Mouse (Mus musculus): ENCODE results near the gene Afg3l1.
"Not testable (repeated sequence)": the region's sequence is repeated elsewhere in the genome, so short reads cannot be mapped to it uniquely, and the experiment has no call there.

Gene Afg3l1

GRCm38 (mm10) chr8:123477737-123478258 lies at the start of gene Afg3l1:
Afg3l1 (plus strand) TSS chr8:123477903.
- DNase-seq (ENCODE audit: low spot score in 2 of 2) = peak; percentile 87 to 90

- no peak for DNase-seq (ENCODE audit: low spot score in 2 of 2)
Observed at GRCm38 (mm10) chr8:123428343-123428893, 49.3 kb upstream of the Afg3l1 start.

- no peak for DNase-seq (ENCODE audit: low spot score in 2 of 2)
Observed at GRCm38 (mm10) chr8:123428939-123429721, 48.6 kb upstream of the Afg3l1 start.

- DNase-seq (ENCODE audit: low spot score in 2 of 2) = not testable (repeated sequence)
Observed at GRCm38 (mm10) chr8:123429722-123430013, 48.0 kb upstream of the Afg3l1 start.

- DNase-seq (ENCODE audit: low spot score in 2 of 2) = not testable (repeated sequence)
Observed at GRCm38 (mm10) chr8:123430936-123431335, 46.8 kb upstream of the Afg3l1 start.

GRCm38 (mm10) chr8:123431616-123432365 lies 45.9 kb upstream of the Afg3l1 start:
- no peak for DNase-seq (ENCODE audit: low spot score in 2 of 2)

- DNase-seq (ENCODE audit: low spot score in 2 of 2) = no peak
Observed at GRCm38 (mm10) chr8:123432381-123432780, 45.3 kb upstream of the Afg3l1 start.

- not testable (repeated sequence) for DNase-seq (ENCODE audit: low spot score in 2 of 2)
Observed at GRCm38 (mm10) chr8:123433241-123433974, 44.3 kb upstream of the Afg3l1 start.

- DNase-seq (ENCODE audit: low spot score in 2 of 2) = no peak
Observed at GRCm38 (mm10) chr8:123441788-123442187, 35.9 kb upstream of the Afg3l1 start.

GRCm38 (mm10) chr8:123442351-123442750 lies 35.4 kb upstream of the Afg3l1 start:
- DNase-seq (ENCODE audit: low spot score in 2 of 2) = no peak

- peak; percentile 87 to 90 for DNase-seq (ENCODE audit: low spot score in 2 of 2)
Observed at GRCm38 (mm10) chr8:123442871-123443575, 34.7 kb upstream of the Afg3l1 start.

- no peak for DNase-seq (ENCODE audit: low spot score in 2 of 2)
Observed at GRCm38 (mm10) chr8:123443576-123443921, 34.2 kb upstream of the Afg3l1 start.

GRCm38 (mm10) chr8:123444131-123444530 lies 33.6 kb upstream of the Afg3l1 start:
- no peak for DNase-seq (ENCODE audit: low spot score in 2 of 2)

GRCm38 (mm10) chr8:123445981-123446380 lies 31.7 kb upstream of the Afg3l1 start:
- no peak for DNase-seq (ENCODE audit: low spot score in 2 of 2)

- no peak for DNase-seq (ENCODE audit: low spot score in 2 of 2)
Observed at GRCm38 (mm10) chr8:123446799-123447198, 30.9 kb upstream of the Afg3l1 start.

- no peak for DNase-seq (ENCODE audit: low spot score in 2 of 2)
Observed at GRCm38 (mm10) chr8:123450783-123451182, 26.9 kb upstream of the Afg3l1 start.

- not testable (repeated sequence) for DNase-seq (ENCODE audit: low spot score in 2 of 2)
Observed at GRCm38 (mm10) chr8:123451747-123452146, 26.0 kb upstream of the Afg3l1 start.

- no peak for DNase-seq (ENCODE audit: low spot score in 2 of 2)
Observed at GRCm38 (mm10) chr8:123452149-123452548, 25.6 kb upstream of the Afg3l1 start.

GRCm38 (mm10) chr8:123453291-123453690 lies 24.4 kb upstream of the Afg3l1 start:
- DNase-seq (ENCODE audit: low spot score in 2 of 2) = no peak

GRCm38 (mm10) chr8:123453951-123454350 lies 23.8 kb upstream of the Afg3l1 start:
- DNase-seq (ENCODE audit: low spot score in 2 of 2) = no peak

GRCm38 (mm10) chr8:123454559-123454958 lies 23.1 kb upstream of the Afg3l1 start:
- DNase-seq (ENCODE audit: low spot score in 2 of 2) = no peak

All from frontal cortex, postnatal 14 days (tissue).